Mouse (Mus musculus): ENCODE results near the gene Nfatc3.
A peak's percentile ranks its signal among the peaks of the same experiment; 100 is the strongest.

The Nfatc3 gene

DNA sequence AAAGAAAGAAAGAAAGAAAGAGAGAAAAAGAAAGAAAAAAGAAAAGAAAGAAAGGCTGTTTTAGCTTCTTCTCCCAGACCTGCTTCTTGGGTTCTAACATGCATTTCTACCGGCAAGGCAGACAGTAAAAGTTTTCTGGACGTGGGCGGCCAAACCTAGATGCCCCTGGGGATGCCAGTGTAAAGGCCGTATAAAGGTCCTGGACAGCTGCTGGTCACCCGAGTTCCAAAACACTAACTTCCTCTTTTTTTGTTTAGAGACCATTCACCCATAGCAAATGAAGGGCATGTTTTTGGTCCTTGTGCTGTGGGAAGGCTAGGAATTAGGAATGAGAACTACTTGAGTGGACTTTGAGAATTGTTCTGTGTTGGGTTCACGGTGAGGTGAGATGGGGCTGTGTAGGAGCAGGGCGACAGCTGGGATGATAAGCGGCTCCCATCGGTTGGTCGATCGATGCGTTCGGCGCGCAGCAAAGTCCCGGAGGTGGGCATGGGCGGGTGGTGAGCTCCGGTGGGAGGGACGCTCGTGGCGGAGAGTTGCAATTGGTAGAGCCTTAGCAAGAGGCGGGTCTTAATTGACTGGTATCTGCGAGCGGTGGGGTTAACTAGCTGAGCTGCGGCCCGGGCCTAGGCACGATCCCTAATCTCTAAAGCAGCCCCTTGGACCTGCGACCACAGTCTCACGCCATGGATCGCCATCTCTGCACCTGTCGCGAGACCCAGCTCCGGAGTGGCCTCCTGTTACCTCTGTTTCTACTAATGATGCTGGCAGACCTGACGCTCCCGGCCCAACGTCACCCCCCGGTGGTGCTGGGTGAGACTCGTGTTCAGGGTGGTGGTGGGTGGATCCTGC, 91.4 kb downstream of the Nfatc3 start, which contains the start of gene Pla2g15:
Pla2g15 (plus strand) TSS at position 599 of the 852 bp plus-strand sequence.
- DNase-seq, result peak; percentile 93

DNA sequence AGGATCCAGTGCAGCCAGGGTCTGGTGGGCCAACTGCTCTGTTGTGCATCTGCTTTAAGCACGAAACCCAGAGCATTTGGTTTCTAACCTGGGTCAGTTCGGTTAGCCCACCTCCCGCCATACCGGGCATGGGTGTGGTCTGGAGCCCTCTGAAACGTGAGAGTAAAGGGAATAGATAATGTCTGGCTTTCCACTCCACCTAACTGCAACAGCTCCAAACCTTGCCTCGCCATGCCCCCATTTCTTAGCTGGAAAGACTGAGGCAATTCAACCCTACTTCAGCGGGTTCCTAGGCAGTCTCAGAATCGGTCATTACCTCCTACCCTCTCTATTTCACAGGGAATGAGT, 92.0 kb downstream of the Nfatc3 start:
- DNase-seq, result no peak

DNA sequence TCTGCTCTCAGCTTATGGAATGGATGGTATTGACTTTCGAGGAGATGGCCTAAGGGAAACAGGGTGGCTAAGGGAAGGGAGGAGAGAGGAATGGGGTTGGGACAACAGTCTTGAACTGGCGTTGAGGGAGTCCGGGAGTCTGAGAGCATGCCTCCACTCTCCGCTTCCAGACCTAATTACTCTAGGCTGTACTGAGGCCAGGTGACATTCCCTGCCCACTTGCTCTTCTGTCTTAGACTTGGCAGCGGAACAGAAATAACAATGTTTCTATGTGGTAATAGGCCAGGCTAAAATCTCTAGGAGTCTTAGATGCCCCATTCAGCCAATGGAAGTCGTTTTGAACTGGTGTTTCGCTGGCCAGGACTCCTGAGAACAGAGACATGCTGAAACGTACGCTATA, 92.4 kb downstream of the Nfatc3 start:
- no peak for DNase-seq

DNA sequence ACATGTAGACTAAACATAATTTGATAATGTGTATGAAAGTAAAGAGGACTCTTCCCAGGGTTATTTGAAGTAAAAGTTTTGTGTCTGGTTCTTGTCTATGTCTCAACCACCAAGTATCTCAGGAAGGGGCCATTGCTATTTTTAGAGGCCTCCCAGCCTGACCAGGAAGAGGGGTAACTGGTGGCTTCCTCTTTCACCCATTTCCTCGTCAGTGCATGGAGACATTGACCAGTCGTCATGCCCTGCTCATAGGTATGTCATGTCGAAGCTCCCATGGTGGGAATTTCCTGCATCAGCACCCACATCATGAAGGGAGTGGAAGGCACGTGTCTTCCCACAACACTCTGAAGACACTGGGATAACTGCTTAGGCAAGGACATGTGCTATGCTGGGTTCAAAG, 94.2 kb downstream of the Nfatc3 start:
- DNase-seq, result no peak

DNA sequence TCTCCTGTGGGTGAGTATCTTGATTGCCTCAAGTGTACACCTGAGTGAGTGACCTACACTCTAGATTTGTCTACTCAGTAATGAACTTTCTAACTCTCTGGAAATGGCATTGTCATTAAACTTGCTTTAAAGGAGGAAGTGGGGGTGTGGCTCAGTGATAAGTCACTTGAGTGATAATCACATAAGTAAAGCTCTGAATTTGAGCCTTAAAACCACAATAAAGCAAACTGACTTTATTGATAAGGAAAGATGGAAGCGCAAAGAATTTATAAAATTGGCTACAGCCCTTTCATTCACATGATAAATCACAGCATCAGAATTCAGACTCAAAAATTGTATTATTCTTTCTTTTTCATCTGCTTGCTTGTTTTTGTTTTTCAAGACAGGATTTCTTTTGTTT, 98.8 kb downstream of the Nfatc3 start:
- DNase-seq, result no peak

DNA sequence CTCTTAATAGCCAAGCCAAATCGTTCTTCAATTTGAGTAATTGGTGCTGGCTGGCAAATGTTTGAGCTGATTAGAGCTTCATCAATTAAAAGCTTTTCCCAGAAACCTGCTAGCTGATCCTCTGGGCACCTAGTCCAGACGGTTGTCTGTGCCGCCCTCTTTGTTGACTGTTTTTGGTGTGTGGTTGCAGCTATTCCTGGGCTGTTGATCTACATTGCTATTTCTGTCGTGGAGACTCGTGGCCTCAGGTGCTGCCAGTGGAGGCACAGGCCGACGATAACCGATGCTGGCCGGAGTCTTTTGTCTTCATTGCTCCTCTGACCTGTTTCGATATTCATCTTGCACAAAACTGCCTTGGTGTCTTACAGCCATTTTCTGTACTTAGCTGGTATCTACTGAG, 99.7 kb downstream of the Nfatc3 start:
- DNase-seq, result no peak

DNA sequence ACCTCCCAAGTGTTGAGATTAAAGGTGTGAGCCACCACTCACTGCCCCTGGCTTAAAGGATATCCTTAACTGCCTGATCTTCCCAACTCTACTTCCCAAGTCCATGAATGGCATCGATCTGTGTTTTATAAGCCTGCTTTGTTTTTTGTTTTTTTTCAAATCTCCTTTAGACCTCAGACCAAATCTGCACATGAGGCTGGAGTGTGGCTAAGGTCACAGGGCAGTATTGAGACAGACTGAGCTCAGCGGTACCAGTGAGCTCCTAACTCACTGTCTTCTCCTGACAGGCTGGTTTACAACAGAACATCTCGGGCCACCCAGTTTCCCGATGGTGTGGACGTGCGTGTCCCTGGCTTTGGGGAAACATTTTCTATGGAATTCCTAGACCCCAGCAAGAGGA, 101.2 kb downstream of the Nfatc3 start:
- DNase-seq, result no peak

DNA sequence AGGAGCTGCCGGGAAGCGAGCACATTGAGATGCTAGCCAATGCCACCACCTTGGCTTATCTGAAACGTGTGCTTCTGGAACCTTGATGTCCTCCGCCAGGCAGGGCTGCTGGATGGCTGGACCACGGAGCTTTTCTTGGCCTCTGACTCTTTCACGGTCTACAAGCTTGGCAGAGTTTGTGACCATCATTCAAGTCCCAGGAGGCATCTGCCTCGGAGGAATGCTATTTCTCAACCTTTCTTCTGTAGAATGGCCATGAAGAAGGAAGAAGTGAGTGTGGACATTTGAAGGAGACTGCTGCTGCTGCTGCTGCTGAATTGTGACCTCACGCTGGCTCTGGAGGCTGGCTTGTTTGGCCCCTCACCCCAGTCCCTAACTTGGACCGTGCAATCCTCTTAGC, 104.6 kb downstream of the Nfatc3 start:
- no peak for DNase-seq

DNA sequence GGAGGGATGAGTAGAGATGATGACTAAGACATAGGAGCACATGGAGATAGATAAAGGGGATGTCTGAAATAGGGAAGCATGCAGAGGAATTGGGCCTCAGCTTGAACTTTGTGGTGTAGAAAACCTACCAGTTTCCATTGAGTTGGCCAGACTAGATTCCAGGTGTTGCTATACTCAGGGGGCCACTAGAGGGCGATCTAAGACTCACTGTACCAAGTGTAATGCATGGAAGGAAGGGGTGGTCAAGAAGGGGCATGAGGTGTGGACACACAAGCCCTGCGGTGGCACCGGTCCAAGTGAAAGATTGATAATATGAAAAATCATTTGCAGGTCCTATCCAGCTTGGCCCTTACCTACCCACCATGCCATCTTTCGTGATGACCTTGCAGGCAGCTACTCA, 106.8 kb downstream of the Nfatc3 start:
- DNase-seq, result peak; percentile 49 to 79

DNA sequence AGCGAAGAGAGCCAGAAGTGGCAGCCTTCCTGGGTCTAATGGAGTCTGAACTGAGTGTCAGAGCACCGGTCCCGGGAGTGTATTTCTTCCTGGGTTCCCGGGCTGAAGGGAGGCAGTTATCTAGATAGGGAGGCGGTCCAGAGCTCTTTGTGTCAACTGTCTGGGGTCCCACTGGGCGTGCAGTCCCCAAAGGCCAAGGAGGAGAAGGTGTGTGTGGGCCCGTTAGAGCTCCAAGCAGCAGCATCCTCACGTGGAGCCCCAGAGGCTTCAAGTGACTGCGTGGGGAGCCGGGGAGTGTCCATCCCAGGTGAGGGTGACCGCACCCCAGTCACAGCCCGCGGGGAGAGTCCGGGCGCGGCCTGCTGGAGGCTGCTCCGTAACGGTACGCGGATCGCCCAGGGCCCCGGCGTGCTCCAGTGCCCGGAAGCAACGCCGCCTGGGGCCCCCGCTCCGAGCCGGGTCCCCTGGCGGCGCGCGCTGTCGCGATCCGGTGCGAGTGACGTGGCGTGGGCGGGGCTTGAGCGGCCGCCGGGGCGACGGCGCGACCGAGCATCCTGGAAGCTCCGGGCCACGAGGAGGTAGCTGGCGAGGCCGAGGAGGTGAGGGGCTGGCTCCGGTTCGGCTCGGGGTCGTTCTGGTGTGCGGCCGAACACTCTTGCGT, 109.8 kb downstream of the Nfatc3 start, which contains the start of gene Slc7a6:
Slc7a6 (plus strand) TSS at position 502 of the 661 bp plus-strand sequence.
- DNase-seq, result peak; percentile 50 to 68

DNA sequence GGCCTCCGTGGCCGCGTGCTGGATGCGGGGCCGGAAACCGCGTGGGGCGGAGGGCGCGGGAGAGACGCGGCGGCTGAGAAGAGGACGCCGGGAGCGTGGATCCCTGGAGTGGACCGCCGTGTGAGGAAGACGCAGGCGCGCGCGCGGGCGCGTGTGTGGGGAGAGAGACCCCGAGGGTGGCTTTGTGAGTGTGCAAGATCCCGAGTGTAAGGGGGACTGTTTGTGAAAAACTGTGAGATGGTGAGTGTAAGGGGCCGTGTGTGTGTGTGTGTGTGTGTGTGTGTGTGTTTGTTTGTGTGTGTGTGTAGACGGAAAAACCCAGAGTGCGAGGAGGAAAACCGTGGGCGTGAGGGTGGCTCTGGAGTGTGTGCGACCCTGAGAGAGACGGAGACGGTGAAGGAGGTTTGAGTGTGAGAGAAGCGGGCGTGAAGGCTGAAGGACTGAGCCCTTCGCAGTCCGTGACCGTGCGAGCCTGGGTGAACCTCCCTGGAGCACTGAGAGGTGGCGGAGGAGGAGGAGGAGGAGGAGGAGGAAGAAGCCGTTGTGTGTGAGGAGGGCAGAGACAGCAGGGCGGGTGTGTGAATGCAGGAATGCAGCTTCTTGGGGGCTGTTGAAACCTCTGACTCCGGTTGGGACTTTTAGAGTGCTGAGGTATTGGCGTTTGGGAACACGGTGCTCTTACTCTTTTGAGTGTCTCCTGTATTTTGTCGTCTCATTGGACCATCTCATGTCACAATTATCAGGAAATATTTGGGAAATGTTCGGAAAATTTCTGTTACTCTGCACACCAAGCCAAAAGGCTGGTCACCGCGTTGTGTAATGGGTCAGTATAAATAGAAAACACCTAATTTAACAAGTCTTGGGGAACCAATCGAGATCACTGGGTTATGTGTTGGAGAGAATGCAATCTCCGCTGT, 110.6 kb downstream of the Nfatc3 start:
- DNase-seq, result no peak

DNA sequence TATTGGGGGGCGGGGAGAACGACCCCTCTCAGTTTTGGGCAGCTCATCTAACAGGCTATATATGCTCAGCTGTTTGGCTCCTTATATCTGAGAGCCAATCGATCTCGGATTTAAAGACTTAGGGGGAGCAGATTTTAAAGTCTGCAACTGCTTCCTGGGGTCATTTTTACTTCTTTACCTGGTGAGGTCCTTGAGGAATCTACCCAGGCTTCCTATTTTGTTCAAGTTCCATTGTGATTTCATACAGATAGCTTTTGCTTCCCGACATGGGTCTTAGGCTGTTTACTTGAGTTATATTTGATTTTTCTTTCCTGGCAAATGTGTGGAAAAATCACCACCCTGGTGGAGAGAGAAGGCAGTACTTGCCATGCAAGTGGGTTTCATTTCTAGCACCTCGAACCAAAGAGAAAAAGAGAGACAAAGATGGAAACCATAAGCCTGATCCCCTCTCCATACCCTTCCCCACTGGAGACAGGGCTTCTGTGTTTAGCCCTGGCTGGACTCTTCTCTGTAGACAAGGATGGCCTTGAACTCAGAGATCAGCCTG, 111.4 kb downstream of the Nfatc3 start:
- no peak for DNase-seq

DNA sequence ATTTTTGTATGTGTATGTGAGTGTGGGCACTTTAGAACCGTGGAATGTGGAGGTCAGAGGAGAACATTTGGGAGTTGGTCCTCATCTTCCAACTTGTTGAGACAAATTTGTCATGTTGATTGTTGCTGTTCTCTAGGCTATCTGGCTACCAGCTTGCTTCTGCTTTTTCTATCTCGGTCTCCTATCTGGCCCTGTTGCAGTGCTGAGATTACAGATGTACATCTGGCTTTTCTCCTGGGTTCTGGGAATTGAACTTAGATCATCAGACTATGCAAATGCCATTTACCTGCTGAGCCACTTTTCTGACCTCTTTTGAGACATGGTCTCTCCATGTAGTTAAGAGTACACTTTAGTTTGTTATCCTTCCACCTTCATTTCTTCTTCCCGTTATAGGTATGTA, 114.9 kb downstream of the Nfatc3 start:
- no peak for DNase-seq

DNA sequence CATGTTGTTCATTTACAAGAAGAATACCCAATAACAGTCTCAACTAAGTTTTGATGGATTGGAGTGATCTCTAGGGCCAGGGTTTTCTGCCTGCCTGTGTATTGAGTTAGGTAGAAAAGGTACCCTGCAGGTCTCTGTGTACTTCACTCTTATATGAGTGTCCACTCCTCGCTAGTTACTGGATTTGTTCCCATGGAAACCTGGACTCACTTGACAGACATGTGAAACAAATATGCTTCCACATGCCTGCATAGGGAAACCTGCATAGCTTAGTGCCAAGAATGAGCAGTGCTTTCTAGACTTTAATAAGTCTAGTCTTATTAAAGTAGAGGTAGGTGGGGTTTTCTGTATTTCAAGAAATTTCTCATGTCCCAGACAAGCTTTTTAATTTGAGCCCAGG, 118.3 kb downstream of the Nfatc3 start:
- DNase-seq, result no peak

DNA sequence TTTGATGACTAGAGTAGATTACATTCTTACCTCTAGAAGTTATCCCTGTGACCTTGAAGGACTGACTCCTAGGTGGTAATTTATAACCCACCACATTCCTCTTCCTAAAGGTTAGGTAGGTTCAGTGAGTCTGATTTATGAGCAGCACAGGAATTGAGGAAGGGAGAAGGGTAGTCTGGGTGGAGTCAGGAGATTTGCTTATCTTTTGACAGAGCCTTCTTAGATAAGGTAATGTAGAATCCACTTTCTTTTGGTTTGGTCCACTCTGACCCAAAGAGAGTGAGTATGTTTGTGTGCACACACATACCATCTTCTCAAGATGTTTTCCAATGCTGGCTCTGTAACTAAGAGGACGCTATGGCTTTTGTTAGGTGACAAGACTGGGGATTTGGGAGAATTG, 119.0 kb downstream of the Nfatc3 start:
- no peak for DNase-seq

DNA sequence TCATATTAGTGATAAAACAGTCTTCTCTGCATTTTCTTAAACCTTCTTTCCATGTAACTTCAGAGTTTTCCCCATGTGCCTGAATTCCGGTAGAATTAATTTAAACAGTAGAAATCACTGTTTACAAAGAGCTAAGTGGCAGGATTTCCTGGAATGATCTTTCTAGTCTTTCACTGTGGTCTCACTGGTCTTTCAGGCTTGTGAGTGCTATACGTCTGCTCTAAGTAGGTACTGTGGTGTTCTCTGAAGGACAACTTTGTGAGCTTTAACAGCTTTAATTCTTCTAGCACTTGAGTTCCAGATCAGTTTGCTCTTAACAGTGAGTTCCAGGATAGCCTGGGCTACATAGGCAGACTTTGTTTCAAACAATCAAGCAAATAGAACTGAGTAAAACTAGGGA, 119.8 kb downstream of the Nfatc3 start:
- DNase-seq, result no peak
